Mouse (Mus musculus): ENCODE measurements around the gene Insr. TPM values are rescaled to one million over a fixed set of nuclear protein-coding genes. Genes with fewer than 3 reads are reported as not detected.
"Not testable (repeated sequence)": the region's sequence is repeated elsewhere in the genome, so short reads cannot be mapped to it uniquely, and the experiment has no call there.

Gene Insr
- total and polyA plus RNA-seq, 3 experiments = 2.1 to 4.6 (median 3.0) TPM

DNA sequence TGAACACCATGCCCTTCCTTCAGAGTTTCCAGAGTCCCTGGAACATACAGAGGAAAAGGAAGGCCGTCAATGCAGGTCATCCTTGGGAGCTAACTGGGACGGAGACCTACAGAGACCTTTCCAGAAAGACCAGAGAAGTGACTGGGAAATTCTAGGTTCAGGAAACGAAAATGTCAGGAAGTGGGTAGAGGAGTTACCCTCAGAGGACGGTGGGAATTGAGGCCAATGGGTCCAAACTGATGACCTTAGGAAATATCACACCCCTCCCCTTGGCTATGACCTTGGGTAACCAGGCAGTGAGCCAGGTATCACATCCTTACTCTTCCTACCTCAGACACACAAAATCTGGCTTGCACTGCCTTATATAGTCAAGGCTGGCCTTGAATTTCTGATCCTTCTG is 32.1 kb upstream of the Insr start:
- no peak overlapping the region for H3K9ac ChIP-seq (ENCODE audit: insufficient read depth, low read depth)
- H3K36me3 ChIP-seq (replicated peaks in 1 of 2; ENCODE audit: control insufficient read depth in 1 of 2, insufficient read depth in 1 of 2, low read length in 1 of 2) = no peaks in the 10 kb centered on the region
- no peaks in the 10 kb centered on the region for H3K9me3 ChIP-seq (replicated peaks; ENCODE audit: low read length)
- no peak overlapping the region for H3K4me3 ChIP-seq (replicated peaks in 1 of 3; ENCODE audit: low read depth in 2 of 3, low read length in 2 of 3, poor library complexity in 1 of 3)
- H3K4me2 ChIP-seq (ENCODE audit: insufficient read depth, low read depth, poor library complexity, severe bottlenecking) = no peak overlapping the region
- no peaks in the 10 kb centered on the region for H3K27me3 ChIP-seq (replicated peaks)
- no peak for TF ChIP-seq ELF1 (IDR thresholded peaks at IDR 0.05; ENCODE audit: low read depth, low read length)
- no peak for TF ChIP-seq RAD21 (IDR thresholded peaks at IDR 0.05; ENCODE audit: low read depth, low read length)
- no peak for TF ChIP-seq POLR2A (IDR thresholded peaks at IDR 0.05; ENCODE audit: low read depth, low read length)
- TF ChIP-seq BHLHE40 (IDR thresholded peaks at IDR 0.05; ENCODE audit: low read depth, low read length) = no peak
- no peak for TF ChIP-seq TCF12 (IDR thresholded peaks at IDR 0.05; ENCODE audit: low read depth, low read length)
- no peak for TF ChIP-seq EP300 (IDR thresholded peaks at IDR 0.05; ENCODE audit: low read length)
- no peak for TF ChIP-seq CTCF (conservative IDR thresholded peaks at IDR 0.05 in 1 of 2, IDR thresholded peaks at IDR 0.05 in 1 of 2; ENCODE audit: low read depth in 2 of 2, low read length in 2 of 2)
- no peak for TF ChIP-seq NRF1 (IDR thresholded peaks at IDR 0.05; ENCODE audit: low read depth, low read length)
- no peak for TF ChIP-seq JUN (IDR thresholded peaks at IDR 0.05; ENCODE audit: insufficient read depth, low read depth, low read length)
- no peak for TF ChIP-seq UBTF (IDR thresholded peaks at IDR 0.05; ENCODE audit: low read depth, low read length)
- no peak for TF ChIP-seq JUND (conservative IDR thresholded peaks at IDR 0.05; ENCODE audit: low read depth, low read length)
- TF ChIP-seq MAX (IDR thresholded peaks at IDR 0.05; ENCODE audit: low read length) = no peak
- no peak for TF ChIP-seq MXI1 (IDR thresholded peaks at IDR 0.05; ENCODE audit: low read depth, low read length)
- no peak for TF ChIP-seq ZMIZ1 (IDR thresholded peaks at IDR 0.05; ENCODE audit: low read depth, low read length)
- TF ChIP-seq MYC (IDR thresholded peaks at IDR 0.05; ENCODE audit: low read depth, low read length) = no peak
- TF ChIP-seq MEF2A (IDR thresholded peaks at IDR 0.05; ENCODE audit: borderline replicate concordance, low read depth, low read length) = no peak
- no peak for TF ChIP-seq IRF4 (IDR thresholded peaks at IDR 0.05; ENCODE audit: low read depth, low read length)
- dilution Hi-C loops (cut with MboI; ENCODE audit: extremely low pct_ligation_motif_present, extremely low pct_unique_long_range_greater_than_20kb, low sequenced_read_pairs) (no loop called here), in situ Hi-C loops (cut with MboI; ENCODE audit: low pct_ligation_motif_present, low pct_unique_long_range_greater_than_20kb, low sequenced_read_pairs) (no loop called here)
- peaks cover 0 to 10% of the 10 kb centered on the region in 2 experiments; a peak in 2 of 4 replicates for H3K4me1 ChIP-seq (ENCODE audit: control insufficient read depth in 1 of 2, insufficient read depth in 2 of 2)
- no peaks in the 10 kb centered on the region for H3K79me2 ChIP-seq (replicated peaks; ENCODE audit: control insufficient read depth, extremely low read depth, insufficient read depth, poor library complexity, severe bottlenecking)
- H3K27ac ChIP-seq (ENCODE audit: insufficient read depth, low read depth) = no peak overlapping the region
- DNase-seq (ENCODE audit: extremely low read depth) = no peak

DNA sequence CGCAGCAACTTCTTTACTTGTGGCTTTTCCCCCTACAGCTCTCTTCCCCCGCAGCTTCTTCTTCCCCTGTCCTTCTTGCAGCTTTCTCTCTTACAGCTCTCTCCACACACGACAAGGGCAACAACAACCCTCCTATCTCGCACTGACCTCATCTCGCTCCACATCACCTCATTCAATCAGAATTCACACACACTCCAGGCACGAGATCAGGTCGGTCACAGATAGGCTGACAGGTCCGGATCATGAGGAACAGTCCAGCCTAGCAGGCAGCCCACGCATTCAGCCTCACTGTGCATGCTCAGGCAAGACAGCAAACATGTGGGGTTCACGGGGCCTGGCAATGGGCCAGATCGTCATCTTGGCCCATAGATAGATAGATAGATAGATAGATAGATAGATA is 30.2 kb upstream of the Insr start:
- Histone ChIP-seq H3K36me3 (replicated peaks in 1 of 2; ENCODE audit: control insufficient read depth in 1 of 2, insufficient read depth in 1 of 2, low read length in 1 of 2) (no peaks in the 10 kb centered on the region), H3K9me3 (replicated peaks; ENCODE audit: low read length) (peaks cover 2% of the 10 kb centered on the region), H3K9ac (ENCODE audit: insufficient read depth, low read depth) (no peak overlapping the region), H3K4me1 (ENCODE audit: control insufficient read depth in 1 of 2, insufficient read depth in 2 of 2) (peaks cover 0 to 13% of the 10 kb centered on the region in 2 experiments; a peak in 2 of 4 replicates), H3K27me3 (replicated peaks) (no peaks in the 10 kb centered on the region), H3K4me3 (replicated peaks in 1 of 3; ENCODE audit: low read depth in 2 of 3, low read length in 2 of 3, poor library complexity in 1 of 3) (no peak overlapping the region), H3K27ac (ENCODE audit: insufficient read depth, low read depth) (no peak overlapping the region), H3K4me2 (ENCODE audit: insufficient read depth, low read depth, poor library complexity, severe bottlenecking) (no peak overlapping the region), H3K79me2 (replicated peaks; ENCODE audit: control insufficient read depth, extremely low read depth, insufficient read depth, poor library complexity, severe bottlenecking) (no peaks in the 10 kb centered on the region)
- in situ Hi-C loops (cut with MboI; ENCODE audit: low pct_ligation_motif_present, low pct_unique_long_range_greater_than_20kb, low sequenced_read_pairs) (no loop called here), dilution Hi-C loops (cut with MboI; ENCODE audit: extremely low pct_ligation_motif_present, extremely low pct_unique_long_range_greater_than_20kb, low sequenced_read_pairs) (no loop called here)
- TF ChIP-seq IRF4 (IDR thresholded peaks at IDR 0.05; ENCODE audit: low read depth, low read length) = no peak
- TF ChIP-seq CHD1 (IDR thresholded peaks at IDR 0.05; ENCODE audit: low read depth, low read length) = no peak
- no peak for TF ChIP-seq POLR2AphosphoS2 (IDR thresholded peaks at IDR 0.05; ENCODE audit: low read depth, low read length)
- TF ChIP-seq MAFK (IDR thresholded peaks at IDR 0.05; ENCODE audit: insufficient replicate concordance, low read length) = no peak
- TF ChIP-seq MYC (IDR thresholded peaks at IDR 0.05; ENCODE audit: low read depth, low read length) = no peak
- no peak for TF ChIP-seq CTCF (conservative IDR thresholded peaks at IDR 0.05 in 1 of 2, IDR thresholded peaks at IDR 0.05 in 1 of 2; ENCODE audit: low read depth in 2 of 2, low read length in 2 of 2)
- TF ChIP-seq UBTF (IDR thresholded peaks at IDR 0.05; ENCODE audit: low read depth, low read length) = no peak
- no peak for TF ChIP-seq TBP (conservative IDR thresholded peaks at IDR 0.05; ENCODE audit: low read depth, low read length)
- TF ChIP-seq NELFE (IDR thresholded peaks at IDR 0.05; ENCODE audit: low read depth, low read length) = no peak
- TF ChIP-seq MAX (IDR thresholded peaks at IDR 0.05; ENCODE audit: low read length) = no peak
- no peak for TF ChIP-seq ETS1 (conservative IDR thresholded peaks at IDR 0.05; ENCODE audit: low read depth, low read length)
- TF ChIP-seq USF1 (IDR thresholded peaks at IDR 0.05; ENCODE audit: low read depth, low read length) = no peak
- no peak for TF ChIP-seq RAD21 (IDR thresholded peaks at IDR 0.05; ENCODE audit: low read depth, low read length)
- no peak for TF ChIP-seq SMC3 (IDR thresholded peaks at IDR 0.05; ENCODE audit: low read depth, low read length)
- DNase-seq (ENCODE audit: extremely low read depth) = no peak

DNA sequence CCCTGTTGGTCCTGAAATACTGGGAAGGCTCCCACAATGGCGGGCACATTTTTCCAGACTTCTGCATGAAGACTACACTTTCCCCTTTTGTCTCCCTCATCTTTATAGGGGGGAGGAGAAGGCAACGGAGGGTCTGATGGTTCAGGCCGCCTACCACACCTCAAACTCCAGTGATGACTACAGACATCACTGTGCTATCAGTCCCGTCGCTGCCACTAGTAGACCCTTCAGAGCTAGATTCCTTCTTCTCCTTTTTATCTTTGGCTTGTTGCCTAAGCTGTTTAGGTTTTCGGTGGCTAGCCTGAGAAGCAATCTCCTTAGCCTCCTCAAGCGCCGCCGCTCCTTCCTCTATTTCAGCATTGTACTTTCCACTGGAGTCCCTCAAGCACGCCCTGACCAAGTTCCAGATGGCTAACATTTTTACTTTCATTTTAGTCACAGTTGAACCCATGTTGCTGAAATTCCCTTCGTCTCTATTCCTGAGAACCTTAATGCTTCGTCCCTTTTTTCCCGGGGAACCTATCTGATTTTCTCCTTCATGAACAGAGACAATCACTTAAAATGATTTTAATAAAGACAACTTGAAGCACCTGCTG is 28.9 kb upstream of the Insr start:
- H3K27me3 ChIP-seq (replicated peaks); H3K4me1 ChIP-seq (ENCODE audit: control insufficient read depth in 1 of 2, insufficient read depth in 2 of 2); H3K36me3 ChIP-seq (replicated peaks in 1 of 2; ENCODE audit: control insufficient read depth in 1 of 2, insufficient read depth in 1 of 2, low read length in 1 of 2); H3K9ac ChIP-seq (ENCODE audit: insufficient read depth, low read depth); H3K4me2 ChIP-seq (ENCODE audit: insufficient read depth, low read depth, poor library complexity, severe bottlenecking); DNase-seq (ENCODE audit: extremely low read depth); dilution Hi-C loops (cut with MboI; ENCODE audit: extremely low pct_ligation_motif_present, extremely low pct_unique_long_range_greater_than_20kb, low sequenced_read_pairs); in situ Hi-C loops (cut with MboI; ENCODE audit: low pct_ligation_motif_present, low pct_unique_long_range_greater_than_20kb, low sequenced_read_pairs); H3K4me3 ChIP-seq (replicated peaks in 1 of 3; ENCODE audit: low read depth in 2 of 3, low read length in 2 of 3, poor library complexity in 1 of 3); H3K79me2 ChIP-seq (replicated peaks; ENCODE audit: control insufficient read depth, extremely low read depth, insufficient read depth, poor library complexity, severe bottlenecking); H3K27ac ChIP-seq (ENCODE audit: insufficient read depth, low read depth); H3K9me3 ChIP-seq (replicated peaks; ENCODE audit: low read length): not testable (repeated sequence)

Measured in CH12.LX (cell line).